Mouse (Mus musculus): ENCODE results near the gene Pcmt1. TPM values are rescaled to one million over a fixed set of nuclear protein-coding genes. Genes with fewer than 3 reads are reported as not detected.
"Not testable (repeated sequence)": the region's sequence is repeated elsewhere in the genome, so short reads cannot be mapped to it uniquely, and the experiment has no call there.

The Pcmt1 gene
- polyA plus RNA-seq, 1 experiment from 2014 or later = 130 TPM

DNA sequence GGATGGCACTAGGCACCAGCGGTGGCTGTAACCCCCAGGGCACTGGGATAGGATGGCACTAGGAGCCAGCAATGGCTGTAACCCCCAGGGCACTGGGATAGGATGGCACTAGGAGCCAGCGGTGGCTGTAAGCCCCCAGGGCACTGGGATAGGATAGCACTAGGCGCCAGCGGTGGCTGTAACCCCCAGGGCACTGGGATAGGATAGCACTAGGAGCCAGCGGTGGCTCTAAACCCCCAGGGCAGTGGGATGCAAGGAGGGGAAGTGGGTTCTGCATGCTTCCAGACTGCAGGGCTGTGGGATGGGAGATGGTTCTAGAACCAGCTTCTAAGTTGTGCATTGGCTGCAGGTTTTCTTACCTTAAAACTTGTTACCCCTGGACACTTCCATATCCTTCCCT, 60.2 kb downstream of the Pcmt1 start:
- Histone ChIP-seq H3K27ac (replicated peaks in 1 of 2; ENCODE audit: control insufficient read depth in 1 of 2, insufficient read depth in 1 of 2, low read depth in 2 of 2, low read length in 2 of 2) (no peak overlapping the region), H3K4me1 (ENCODE audit: control insufficient read depth in 2 of 2, insufficient read depth in 2 of 2, low read length in 2 of 2) (peaks cover 14 to 21% of the 10 kb centered on the region in 2 experiments), H3K36me3 (ENCODE audit: control insufficient read depth, insufficient read depth, low read length) (no peaks in the 10 kb centered on the region), H3K9ac (ENCODE audit: low read length) (no peak overlapping the region), H3K4me2 (ENCODE audit: low read length) (no peak overlapping the region), H3K4me3 (ENCODE audit: control insufficient read depth in 1 of 2, insufficient read depth in 1 of 2, low read depth in 1 of 2, low read length in 2 of 2) (no peak overlapping the region), H3K27me3 (ENCODE audit: control insufficient read depth, insufficient read depth, low read length) (no peaks in the 10 kb centered on the region), H3K9me3 (ENCODE audit: control insufficient read depth, low read length) (no peaks in the 10 kb centered on the region)
- WGBS = 61% methylated on average over 5 of the region's 5 CpGs
- ATAC-seq (ENCODE audit: insufficient number of reproducible peaks, insufficient read depth, low FRiP score, low read depth) = no peak

DNA sequence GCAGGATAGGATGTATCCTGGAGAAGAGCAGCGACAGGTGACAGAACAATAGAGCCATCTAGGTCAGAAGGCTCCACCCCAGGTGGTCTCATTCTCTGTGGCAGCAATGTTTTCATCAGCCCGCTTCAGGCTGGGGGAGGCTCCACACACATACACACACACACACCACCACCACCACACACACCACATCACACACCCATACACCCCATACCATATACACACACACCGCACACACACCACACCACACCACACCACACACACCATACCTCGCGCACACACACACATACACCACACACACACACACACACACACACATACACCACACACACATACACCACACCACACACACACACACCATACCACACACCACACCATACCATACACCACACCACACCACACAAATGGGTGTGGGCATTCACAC, 61.1 kb downstream of the Pcmt1 start:
- Histone ChIP-seq H3K36me3 (ENCODE audit: control insufficient read depth, insufficient read depth, low read length) (no peaks in the 10 kb centered on the region), H3K4me1 (ENCODE audit: control insufficient read depth in 2 of 2, insufficient read depth in 2 of 2, low read length in 2 of 2) (peaks cover 14 to 21% of the 10 kb centered on the region in 2 experiments), H3K4me3 (ENCODE audit: control insufficient read depth in 1 of 2, insufficient read depth in 1 of 2, low read depth in 1 of 2, low read length in 2 of 2) (no peak overlapping the region), H3K27ac (replicated peaks in 1 of 2; ENCODE audit: control insufficient read depth in 1 of 2, insufficient read depth in 1 of 2, low read depth in 2 of 2, low read length in 2 of 2) (no peak overlapping the region), H3K9me3 (ENCODE audit: control insufficient read depth, low read length) (peaks cover 1% of the 10 kb centered on the region), H3K9ac (ENCODE audit: low read length) (no peak overlapping the region), H3K4me2 (ENCODE audit: low read length) (no peak overlapping the region), H3K27me3 (ENCODE audit: control insufficient read depth, insufficient read depth, low read length) (no peaks in the 10 kb centered on the region)
- no peak for ATAC-seq (ENCODE audit: insufficient number of reproducible peaks, insufficient read depth, low FRiP score, low read depth)
- WGBS = 89% methylated on average over 5 of the region's 5 CpGs

GRCm38 (mm10) chr10:7617556-7617955, 63.4 kb downstream of the Pcmt1 start:
- peaks cover 10 to 11% of the 10 kb centered on the region in 2 experiments for H3K4me1 ChIP-seq (ENCODE audit: control insufficient read depth in 2 of 2, insufficient read depth in 2 of 2, low read length in 2 of 2)
- not testable (repeated sequence) for H3K4me3 ChIP-seq (ENCODE audit: control insufficient read depth in 1 of 2, insufficient read depth in 1 of 2, low read depth in 1 of 2, low read length in 2 of 2); ATAC-seq (ENCODE audit: insufficient number of reproducible peaks, insufficient read depth, low FRiP score, low read depth); H3K27me3 ChIP-seq (ENCODE audit: control insufficient read depth, insufficient read depth, low read length); H3K27ac ChIP-seq (replicated peaks in 1 of 2; ENCODE audit: control insufficient read depth in 1 of 2, insufficient read depth in 1 of 2, low read depth in 2 of 2, low read length in 2 of 2); H3K4me2 ChIP-seq (ENCODE audit: low read length); H3K9me3 ChIP-seq (ENCODE audit: control insufficient read depth, low read length); H3K36me3 ChIP-seq (ENCODE audit: control insufficient read depth, insufficient read depth, low read length); H3K9ac ChIP-seq (ENCODE audit: low read length)
- WGBS = 69% methylated on average over 3 of the region's 3 CpGs

- not testable (repeated sequence) for H3K4me3 ChIP-seq (ENCODE audit: control insufficient read depth in 1 of 2, insufficient read depth in 1 of 2, low read depth in 1 of 2, low read length in 2 of 2); H3K27me3 ChIP-seq (ENCODE audit: control insufficient read depth, insufficient read depth, low read length); H3K36me3 ChIP-seq (ENCODE audit: control insufficient read depth, insufficient read depth, low read length); H3K4me2 ChIP-seq (ENCODE audit: low read length); H3K9me3 ChIP-seq (ENCODE audit: control insufficient read depth, low read length); H3K27ac ChIP-seq (replicated peaks in 1 of 2; ENCODE audit: control insufficient read depth in 1 of 2, insufficient read depth in 1 of 2, low read depth in 2 of 2, low read length in 2 of 2); ATAC-seq (ENCODE audit: insufficient number of reproducible peaks, insufficient read depth, low FRiP score, low read depth); H3K9ac ChIP-seq (ENCODE audit: low read length)
- H3K4me1 ChIP-seq (ENCODE audit: control insufficient read depth in 2 of 2, insufficient read depth in 2 of 2, low read length in 2 of 2) = peaks cover 10 to 11% of the 10 kb centered on the region in 2 experiments
- WGBS = 93% methylated on average over 9 of the region's 11 CpGs
Observed at GRCm38 (mm10) chr10:7617146-7617545, 63.8 kb downstream of the Pcmt1 start.

- Histone ChIP-seq H3K4me1 (ENCODE audit: control insufficient read depth in 2 of 2, insufficient read depth in 2 of 2, low read length in 2 of 2) (no peaks in the 10 kb centered on the region), H3K9ac (ENCODE audit: low read length) (no peak overlapping the region), H3K4me2 (ENCODE audit: low read length) (no peak overlapping the region), H3K27ac (replicated peaks in 1 of 2; ENCODE audit: control insufficient read depth in 1 of 2, insufficient read depth in 1 of 2, low read depth in 2 of 2, low read length in 2 of 2) (no peak overlapping the region), H3K9me3 (ENCODE audit: control insufficient read depth, low read length) (peaks cover 4% of the 10 kb centered on the region), H3K36me3 (ENCODE audit: control insufficient read depth, insufficient read depth, low read length) (no peaks in the 10 kb centered on the region), H3K4me3 (ENCODE audit: control insufficient read depth in 1 of 2, insufficient read depth in 1 of 2, low read depth in 1 of 2, low read length in 2 of 2) (no peak overlapping the region), H3K27me3 (ENCODE audit: control insufficient read depth, insufficient read depth, low read length) (no peaks in the 10 kb centered on the region)
- 83% methylated on average over 8 of the region's 8 CpGs for WGBS
- no peak for ATAC-seq (ENCODE audit: insufficient number of reproducible peaks, insufficient read depth, low FRiP score, low read depth)
Observed at GRCm38 (mm10) chr10:7614834-7615233, 66.1 kb downstream of the Pcmt1 start.

DNA sequence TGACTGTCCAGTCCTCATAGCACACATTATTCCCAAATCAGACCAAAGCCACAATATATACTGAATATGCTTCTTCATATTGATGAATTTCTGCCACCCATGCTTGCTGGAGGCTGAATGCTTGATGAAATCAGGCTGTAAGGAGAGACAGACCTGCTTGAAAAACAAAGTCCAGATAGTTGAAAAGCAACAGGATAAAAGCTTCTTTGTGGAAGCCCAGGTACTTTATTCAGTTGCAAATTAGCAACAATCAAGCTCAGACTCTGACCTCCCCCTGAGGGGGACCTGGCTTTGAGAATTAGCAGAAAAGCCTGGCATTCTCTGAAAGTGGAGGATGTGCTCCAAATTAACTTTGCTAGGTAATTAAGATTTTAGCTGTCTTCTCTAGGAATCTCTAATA, 68.7 kb downstream of the Pcmt1 start:
- H3K4me3 ChIP-seq (ENCODE audit: control insufficient read depth in 1 of 2, insufficient read depth in 1 of 2, low read depth in 1 of 2, low read length in 2 of 2); H3K4me1 ChIP-seq (ENCODE audit: control insufficient read depth in 2 of 2, insufficient read depth in 2 of 2, low read length in 2 of 2); H3K9ac ChIP-seq (ENCODE audit: low read length); H3K27ac ChIP-seq (replicated peaks in 1 of 2; ENCODE audit: control insufficient read depth in 1 of 2, insufficient read depth in 1 of 2, low read depth in 2 of 2, low read length in 2 of 2); H3K27me3 ChIP-seq (ENCODE audit: control insufficient read depth, insufficient read depth, low read length); H3K9me3 ChIP-seq (ENCODE audit: control insufficient read depth, low read length); H3K36me3 ChIP-seq (ENCODE audit: control insufficient read depth, insufficient read depth, low read length); ATAC-seq (ENCODE audit: insufficient number of reproducible peaks, insufficient read depth, low FRiP score, low read depth); H3K4me2 ChIP-seq (ENCODE audit: low read length): not testable (repeated sequence)

DNA sequence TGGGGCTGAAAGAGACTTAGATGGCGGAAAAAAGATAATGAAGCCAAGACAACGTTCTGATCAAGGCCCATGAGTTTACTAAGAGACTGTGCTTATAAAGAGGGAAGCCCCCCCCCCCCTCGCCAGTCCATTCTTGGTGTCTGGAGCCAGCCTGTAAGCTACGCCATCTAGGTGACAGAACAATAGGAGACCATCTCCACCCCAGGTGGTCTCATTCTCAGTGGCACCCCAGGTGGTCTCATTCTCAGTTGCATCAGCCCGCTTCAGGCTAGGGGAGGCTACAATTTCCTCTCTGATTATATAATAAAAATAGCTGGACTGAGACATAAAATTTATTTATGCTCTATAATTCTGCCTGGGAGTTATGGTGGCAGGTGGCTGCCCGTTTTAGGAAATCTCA, 69.3 kb downstream of the Pcmt1 start:
- no peak for ATAC-seq (ENCODE audit: insufficient number of reproducible peaks, insufficient read depth, low FRiP score, low read depth)
- 71% methylated on average over 6 of the region's 6 CpGs for WGBS

GRCm38 (mm10) chr10:7608611-7609010, 72.3 kb downstream of the Pcmt1 start:
- Histone ChIP-seq H3K4me2 (ENCODE audit: low read length) (no peak overlapping the region), H3K9ac (ENCODE audit: low read length) (no peak overlapping the region), H3K4me1 (ENCODE audit: control insufficient read depth in 2 of 2, insufficient read depth in 2 of 2, low read length in 2 of 2) (no peaks in the 10 kb centered on the region), H3K36me3 (ENCODE audit: control insufficient read depth, insufficient read depth, low read length) (no peaks in the 10 kb centered on the region), H3K27me3 (ENCODE audit: control insufficient read depth, insufficient read depth, low read length) (no peaks in the 10 kb centered on the region), H3K9me3 (ENCODE audit: control insufficient read depth, low read length) (no peaks in the 10 kb centered on the region), H3K27ac (replicated peaks in 1 of 2; ENCODE audit: control insufficient read depth in 1 of 2, insufficient read depth in 1 of 2, low read depth in 2 of 2, low read length in 2 of 2) (no peak overlapping the region), H3K4me3 (ENCODE audit: control insufficient read depth in 1 of 2, insufficient read depth in 1 of 2, low read depth in 1 of 2, low read length in 2 of 2) (no peak overlapping the region)
- 86% methylated on average over 17 of the region's 17 CpGs for WGBS
- ATAC-seq (ENCODE audit: insufficient number of reproducible peaks, insufficient read depth, low FRiP score, low read depth) = no peak

More for the DNA sequence above, 69.3 kb downstream of the Pcmt1 start:
- no peaks in the 10 kb centered on the region for H3K4me1 ChIP-seq (ENCODE audit: control insufficient read depth in 2 of 2, insufficient read depth in 2 of 2, low read length in 2 of 2)
- no peak overlapping the region for H3K4me2 ChIP-seq (ENCODE audit: low read length)
- no peak overlapping the region for H3K27ac ChIP-seq (replicated peaks in 1 of 2; ENCODE audit: control insufficient read depth in 1 of 2, insufficient read depth in 1 of 2, low read depth in 2 of 2, low read length in 2 of 2)
- H3K4me3 ChIP-seq (ENCODE audit: control insufficient read depth in 1 of 2, insufficient read depth in 1 of 2, low read depth in 1 of 2, low read length in 2 of 2) = no peak overlapping the region
- H3K9ac ChIP-seq (ENCODE audit: low read length) = no peak overlapping the region
- H3K36me3 ChIP-seq (ENCODE audit: control insufficient read depth, insufficient read depth, low read length) = no peaks in the 10 kb centered on the region
- H3K27me3 ChIP-seq (ENCODE audit: control insufficient read depth, insufficient read depth, low read length) = no peaks in the 10 kb centered on the region
- peaks cover 4% of the 10 kb centered on the region for H3K9me3 ChIP-seq (ENCODE audit: control insufficient read depth, low read length)
